ENCODE assay signal across 8 mouse cellular contexts in the genomic region with DNA sequence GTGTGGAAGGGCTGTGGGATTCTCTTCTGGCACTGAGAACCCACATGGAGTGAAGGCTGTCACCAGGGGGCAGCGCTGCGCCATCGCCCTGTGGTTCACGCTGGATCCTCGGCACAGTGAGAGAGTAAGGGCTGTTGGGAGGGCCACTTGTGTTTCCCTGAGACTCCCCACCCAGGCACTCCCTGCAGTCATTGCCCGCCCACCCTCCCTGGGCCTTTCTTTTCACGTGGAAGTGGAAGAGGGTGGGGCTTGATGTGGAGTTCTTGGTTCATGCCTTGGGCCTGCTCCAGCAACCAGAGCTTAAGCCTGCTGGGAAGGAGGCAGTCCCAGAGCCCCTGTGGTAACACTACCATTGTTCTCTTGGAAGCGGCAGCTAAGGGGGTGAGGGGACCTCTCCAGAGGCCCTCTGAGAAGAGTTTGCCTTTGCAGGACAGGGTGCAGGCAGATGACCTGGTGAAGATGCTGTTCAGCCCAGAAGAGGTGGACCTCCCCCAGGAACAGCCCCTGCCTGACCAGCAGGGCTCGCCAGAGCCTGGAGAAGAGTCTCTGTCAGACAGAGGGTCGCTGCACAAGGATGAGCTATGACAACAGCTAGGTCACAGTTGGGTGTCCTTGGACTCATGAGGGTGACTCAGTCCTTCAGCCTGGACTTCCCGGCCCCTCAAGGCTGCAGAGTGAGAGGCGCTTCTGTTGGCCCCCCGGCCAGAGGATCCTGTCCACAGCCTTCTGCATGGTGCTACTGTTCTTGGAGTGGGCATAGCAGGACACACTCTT. TPM values are rescaled to one million over a fixed set of nuclear protein-coding genes. Genes with fewer than 3 reads are reported as not detected.
DNase-seq lines count a peak whose midpoint lies in the region; ATAC-seq and TF ChIP-seq lines count a peak whose summit lies in the region.

No protein-coding gene starts in this region.

- no peaks in the 10 kb centered on the region for H3K4me1 ChIP-seq in intestine, embryonic 16.5 days (ENCODE audit: control insufficient read depth, insufficient read depth, low read length)
- 0 out of 2 replicates have a peak, but pooled peaks cover 8% of the 10 kb centered on the region for H3K4me1 ChIP-seq in limb, embryonic 13.5 days
- no peaks in the 10 kb centered on the region for H3K4me1 ChIP-seq in midbrain, postnatal 0 days (ENCODE audit: insufficient read depth, low read length)

- no peaks in the 10 kb centered on the region for H3K36me3 ChIP-seq in intestine, embryonic 16.5 days (ENCODE audit: control insufficient read depth, insufficient read depth, low read length)
- H3K36me3 ChIP-seq in limb, embryonic 13.5 days, result peaks cover 59% of the 10 kb centered on the region
- H3K36me3 ChIP-seq in midbrain, postnatal 0 days (ENCODE audit: insufficient read depth, low read length), result peaks cover 20% of the 10 kb centered on the region

- no peak overlapping the region for H3K4me3 ChIP-seq in intestine, embryonic 16.5 days (ENCODE audit: low read length)
- H3K4me3 ChIP-seq in limb, embryonic 13.5 days, result no peak overlapping the region
- H3K4me3 ChIP-seq in midbrain, postnatal 0 days (ENCODE audit: low read depth, low read length), result no peak overlapping the region

- H3K27ac ChIP-seq in intestine, embryonic 16.5 days (ENCODE audit: low read length), result no peak overlapping the region
- H3K27ac ChIP-seq in limb, embryonic 13.5 days, result peak overlapping the region; percentile 10; the same call in 1 of the 2 replicates
- no peak overlapping the region for H3K27ac ChIP-seq in midbrain, postnatal 0 days (ENCODE audit: low read depth, low read length)

- WGBS in intestine, embryonic 16.5 days, result 35% methylated on average over 13 of the region's 13 CpGs
- 38% methylated on average over 13 of the region's 13 CpGs for WGBS in limb, embryonic 13.5 days
- 21% methylated on average over 13 of the region's 13 CpGs for WGBS in midbrain, postnatal 0 days

- no peak overlapping the region for H3K4me2 ChIP-seq in intestine, embryonic 16.5 days (ENCODE audit: low read depth, low read length)
- H3K4me2 ChIP-seq in limb, embryonic 13.5 days (replicated peaks), result no peak overlapping the region
- no peak overlapping the region for H3K4me2 ChIP-seq in midbrain, postnatal 0 days (ENCODE audit: low read depth, low read length, poor library complexity, severe bottlenecking)

- no peaks in the 10 kb centered on the region for H3K27me3 ChIP-seq in intestine, embryonic 16.5 days (replicated peaks; ENCODE audit: control insufficient read depth, insufficient read depth, low read length)
- H3K27me3 ChIP-seq in limb, embryonic 13.5 days, result no peaks in the 10 kb centered on the region
- no peaks in the 10 kb centered on the region for H3K27me3 ChIP-seq in midbrain, postnatal 0 days (ENCODE audit: insufficient read depth, low read length)

- peak overlapping the region; percentile 26; the same call in 1 of the 2 replicates for H3K9ac ChIP-seq in intestine, embryonic 16.5 days (ENCODE audit: low read depth, low read length)
- H3K9ac ChIP-seq in limb, embryonic 13.5 days, result no peak overlapping the region
- H3K9ac ChIP-seq in midbrain, postnatal 0 days (replicated peaks; ENCODE audit: low read length, poor library complexity, severe bottlenecking), result no peak overlapping the region

- H3K9me3 ChIP-seq in intestine, embryonic 16.5 days (ENCODE audit: control insufficient read depth, low read length), result no peaks in the 10 kb centered on the region
- no peaks in the 10 kb centered on the region for H3K9me3 ChIP-seq in limb, embryonic 13.5 days
- no peaks in the 10 kb centered on the region for H3K9me3 ChIP-seq in midbrain, postnatal 0 days (ENCODE audit: low read length)

- TF ChIP-seq CTCF in midbrain, postnatal 0 days (IDR thresholded peaks at IDR 0.05), result peak; percentile 79

- peak; percentile 78 for ATAC-seq in intestine, embryonic 16.5 days
- peak; percentile 65 for ATAC-seq in limb, embryonic 13.5 days (ENCODE audit: low FRiP score, low read depth)
- ATAC-seq in midbrain, postnatal 0 days (ENCODE audit: low FRiP score), result peak; percentile 62

- peak; percentile 74 to 76 for DNase-seq in left cerebral cortex, adult 18-20 months (ENCODE audit: low spot score in 2 of 2)
- DNase-seq in left cerebral cortex, adult 11 months (ENCODE audit: low spot score), result no peak
- DNase-seq in embryo, embryonic 11.5 days (ENCODE audit: low read depth, low spot score), result peak; percentile 34
- DNase-seq in heart, adult 11 months, result peak; percentile 98
- peak; percentile 65 for DNase-seq in midbrain, postnatal 0 days (ENCODE audit: low spot score)
- DNase-seq in spleen, postnatal 4 days (ENCODE audit: low spot score in 2 of 2), result peak; percentile 62 to 84

RNA-seq across cellular contexts. Expression of a gene that starts 7.6 kb away (rescaled TPM):
- total RNA-seq in left cerebral cortex, adult 18-20 months (2021), result under 1 TPM in 1 of 2 experiments, not detected in 1; 0.44 TPM
- 0.28 and 0.60 TPM in 2 replicates for polyA plus RNA-seq in intestine, embryonic 16.5 days (2015; fragmentation: Nextera tagmentation; extraction: Ambion mirVana)
- 0.09 and 0.15 TPM in 2 replicates for polyA plus RNA-seq in limb, embryonic 13.5 days (2015; fragmentation: Nextera tagmentation; extraction: Ambion mirVana)
- 2.7 and 4.5 TPM in 2 replicates for total RNA-seq in midbrain, postnatal 0 days (2014; rRNA removed)
- polyA plus RNA-seq in midbrain, postnatal 0 days (2015; fragmentation: Nextera tagmentation; extraction: Ambion mirVana), result 0.75 and 0.77 TPM in 2 replicates

RNA-seq across cellular contexts. Expression of a gene that starts 14.9 kb away (rescaled TPM):
- 1 to 10 TPM; 7.6 to 7.8 TPM for total RNA-seq in left cerebral cortex, adult 18-20 months (2021)
- polyA plus RNA-seq in intestine, embryonic 16.5 days (2015; fragmentation: Nextera tagmentation; extraction: Ambion mirVana), result 22.4 and 23.9 TPM in 2 replicates
- 61.2 and 63.5 TPM in 2 replicates for polyA plus RNA-seq in limb, embryonic 13.5 days (2015; fragmentation: Nextera tagmentation; extraction: Ambion mirVana)
- total RNA-seq in midbrain, postnatal 0 days (2014; rRNA removed), result 14.9 and 15.0 TPM in 2 replicates
- 9.8 and 10.2 TPM in 2 replicates for polyA plus RNA-seq in midbrain, postnatal 0 days (2015; fragmentation: Nextera tagmentation; extraction: Ambion mirVana)

RNA-seq across cellular contexts. Expression of a gene that starts 15.1 kb away (rescaled TPM):
- 10 to 100 TPM; 25.2 to 29.5 TPM for total RNA-seq in left cerebral cortex, adult 18-20 months (2021)
- polyA plus RNA-seq in intestine, embryonic 16.5 days (2015; fragmentation: Nextera tagmentation; extraction: Ambion mirVana), result 26.3 and 27.3 TPM in 2 replicates
- 39.9 and 40.7 TPM in 2 replicates for polyA plus RNA-seq in limb, embryonic 13.5 days (2015; fragmentation: Nextera tagmentation; extraction: Ambion mirVana)
- 13.6 and 30.0 TPM in 2 replicates for total RNA-seq in midbrain, postnatal 0 days (2014; rRNA removed)
- polyA plus RNA-seq in midbrain, postnatal 0 days (2015; fragmentation: Nextera tagmentation; extraction: Ambion mirVana), result 20.1 and 22.1 TPM in 2 replicates

RNA-seq across cellular contexts. Expression of a gene that starts 29.6 kb away (rescaled TPM):
- total RNA-seq in left cerebral cortex, adult 18-20 months (2021), result under 1 TPM; 0.30 to 0.49 TPM
- polyA plus RNA-seq in intestine, embryonic 16.5 days (2015; fragmentation: Nextera tagmentation; extraction: Ambion mirVana), result not detected in 2 replicates
- 0.11 TPM in 1 of 2 replicates, not detected in the other for polyA plus RNA-seq in limb, embryonic 13.5 days (2015; fragmentation: Nextera tagmentation; extraction: Ambion mirVana)
- total RNA-seq in midbrain, postnatal 0 days (2014; rRNA removed), result 0.11 TPM in 1 of 2 replicates, not detected in the other
- polyA plus RNA-seq in midbrain, postnatal 0 days (2015; fragmentation: Nextera tagmentation; extraction: Ambion mirVana), result 0.43 and 0.83 TPM in 2 replicates

RNA-seq across cellular contexts. Expression of a gene that starts 46.8 kb away (rescaled TPM):
- total RNA-seq in left cerebral cortex, adult 18-20 months (2021), result 100 to 1,000 TPM; 178 to 187 TPM
- polyA plus RNA-seq in intestine, embryonic 16.5 days (2015; fragmentation: Nextera tagmentation; extraction: Ambion mirVana), result 420 and 457 TPM in 2 replicates
- 637 TPM in 2 replicates for polyA plus RNA-seq in limb, embryonic 13.5 days (2015; fragmentation: Nextera tagmentation; extraction: Ambion mirVana)
- 678 and 724 TPM in 2 replicates for total RNA-seq in midbrain, postnatal 0 days (2014; rRNA removed)
- polyA plus RNA-seq in midbrain, postnatal 0 days (2015; fragmentation: Nextera tagmentation; extraction: Ambion mirVana), result 971 and 1,006 TPM in 2 replicates
